Comparison of ENCODE assay signal across 15 mouse cellular contexts in genomic region chr1:58743252-58743651, GRCm38 (mm10). TPM values are rescaled to one million over a fixed set of nuclear protein-coding genes. Genes with fewer than 3 reads are reported as not detected.
DNase-seq lines count a peak whose midpoint lies in the region; ATAC-seq and TF ChIP-seq lines count a peak whose summit lies in the region.
"Had no signal": no experiment of that assay in that cellular context is flagged by ENCODE, and none has a peak within 500 bp of the region (broad histone marks: within the 10 kb centered on the region; RNA-seq: fewer than 3 reads in every experiment).

No protein-coding gene starts in this region.

- ATAC-seq in hematopoietic stem cell, adult 5-6 weeks (replicated peaks in 1 of 2; ENCODE audit: insufficient read depth in 1 of 2, low FRiP score in 2 of 2, low TSS enrichment in 1 of 2, low read depth in 1 of 2, poor library complexity in 2 of 2, severe bottlenecking in 2 of 2) = peak; percentile 62 to 78; a peak in 2 of 4 replicates
- peak; percentile 63 for ATAC-seq in monocyte, adult 5-6 weeks (replicated peaks; ENCODE audit: insufficient number of reproducible peaks, low FRiP score, low TSS enrichment, poor library complexity, severe bottlenecking)
- ATAC-seq in forebrain, embryonic 11.5 days (replicated peaks; ENCODE audit: low FRiP score) = no peak

- peaks cover 19% of the 10 kb centered on the region for H3K36me3 ChIP-seq in kidney, adult 2 months (ENCODE audit: control insufficient read depth, insufficient read depth, low read length)
- H3K36me3 ChIP-seq in forebrain, embryonic 11.5 days (ENCODE audit: control insufficient read depth, insufficient read depth, low read length) = no peaks in the 10 kb centered on the region; the same call in 1 of the 2 replicates

- H3K4me1 ChIP-seq in kidney, adult 2 months (ENCODE audit: control insufficient read depth, insufficient read depth, low read length) = peaks cover 15% of the 10 kb centered on the region; the same call in 1 of the 2 replicates
- no peaks in the 10 kb centered on the region for H3K4me1 ChIP-seq in forebrain, embryonic 11.5 days (replicated peaks; ENCODE audit: control insufficient read depth, insufficient read depth, low read length)
- H3K4me1 ChIP-seq: forebrain, embryonic 12.5 days; neural tube, embryonic 12.5 days had no signal

- TF ChIP-seq CTCF in kidney, adult 2 months (conservative IDR thresholded peaks at IDR 0.05; ENCODE audit: insufficient read depth, insufficient read length, low read depth, low read length) = no peak

- no peaks in the 10 kb centered on the region for H3K9me3 ChIP-seq in forebrain, embryonic 11.5 days (ENCODE audit: control insufficient read depth, low read length)
- H3K9me3 ChIP-seq: forebrain, embryonic 12.5 days; neural tube, embryonic 12.5 days had no signal

- 77% methylated on average over 6 of the region's 6 CpGs for WGBS in kidney, adult 2 months
- WGBS in forebrain, embryonic 11.5 days = 95% methylated on average over 6 of the region's 6 CpGs

- 0 out of 2 replicates have a peak overlapping the region, but pooled peaks have one; percentile 37 for H3K27ac ChIP-seq in kidney, adult 2 months (ENCODE audit: insufficient read depth, low read depth, low read length)
- H3K27ac ChIP-seq in forebrain, embryonic 11.5 days (ENCODE audit: low read depth, low read length) = no peak overlapping the region
- H3K27ac ChIP-seq: forebrain, embryonic 12.5 days; neural tube, embryonic 12.5 days had no signal

- H3K4me3 ChIP-seq in kidney, adult 2 months (ENCODE audit: insufficient read depth, low read depth, low read length) = no peak overlapping the region
- H3K4me3 ChIP-seq in forebrain, embryonic 11.5 days (ENCODE audit: low read depth, low read length) = no peak overlapping the region
- H3K4me3 ChIP-seq: forebrain, embryonic 12.5 days; neural tube, embryonic 12.5 days had no signal

- no peak overlapping the region for H3K4me2 ChIP-seq in forebrain, embryonic 11.5 days (ENCODE audit: low read depth, low read length, severe bottlenecking)
- H3K4me2 ChIP-seq: forebrain, embryonic 12.5 days; neural tube, embryonic 12.5 days had no signal

- DNase-seq in kidney, adult 2 months = no peak
- no peak for DNase-seq in kidney, adult 11 months
- peak; percentile 100 for DNase-seq in MEL-GATA-1-ER (ENCODE audit: extremely low read depth, low read depth)
- DNase-seq in urinary bladder, postnatal 25 days (ENCODE audit: low spot score) = no peak
- no peak for DNase-seq in cerebellum, adult 11 months
- no peak for DNase-seq in forebrain, embryonic 11.5 days (ENCODE audit: low spot score)
- DNase-seq: adrenal gland, adult 8-10 months; gastrocnemius, postnatal 36 days; lung, postnatal 4 days; right cerebral cortex, postnatal 25 days had no signal

- no peak for TF ChIP-seq POLR2A in kidney, adult 2 months (IDR thresholded peaks at IDR 0.05; ENCODE audit: low read depth, low read length)

- no peak overlapping the region for H3K9ac ChIP-seq in forebrain, embryonic 11.5 days (ENCODE audit: low read length)
- H3K9ac ChIP-seq: forebrain, embryonic 12.5 days; neural tube, embryonic 12.5 days had no signal

- H3K27me3 ChIP-seq in kidney, adult 2 months (replicated peaks; ENCODE audit: control insufficient read depth, insufficient read depth, low read length) = no peaks in the 10 kb centered on the region
- H3K27me3 ChIP-seq in forebrain, embryonic 11.5 days (ENCODE audit: control insufficient read depth, insufficient read depth, low read length) = no peaks in the 10 kb centered on the region
- H3K27me3 ChIP-seq: forebrain, embryonic 12.5 days; neural tube, embryonic 12.5 days had no signal

RNA-seq across cellular contexts. Expression of gene Cflar, which starts 31.9 kb away (rescaled TPM):
- polyA plus RNA-seq in kidney, adult 2 months (2012; rRNA removed) = 65.8 and 71.1 TPM in 2 replicates
- 89.9 and 127 TPM in 2 replicates for total RNA-seq in hematopoietic stem cell, adult 5-6 weeks (2017)
- total RNA-seq in monocyte, adult 5-6 weeks (2017) = 127 to 227 TPM (median 128 TPM) in 3 replicates
- 21.3 and 24.1 TPM in 2 replicates for polyA plus RNA-seq in forebrain, embryonic 11.5 days (2014; fragmentation: Nextera tagmentation; extraction: Ambion mirVana)

RNA-seq across cellular contexts. Expression of gene Als2cr12, which starts 47.5 kb away (rescaled TPM):
- polyA plus RNA-seq in kidney, adult 2 months (2012; rRNA removed) = 0.80 and 0.88 TPM in 2 replicates
- total RNA-seq in hematopoietic stem cell, adult 5-6 weeks (2017) = not detected in 2 replicates
- not detected in 3 replicates for total RNA-seq in monocyte, adult 5-6 weeks (2017)
- polyA plus RNA-seq in forebrain, embryonic 11.5 days (2014; fragmentation: Nextera tagmentation; extraction: Ambion mirVana) = not detected in 2 replicates
- total RNA-seq: gastrocnemius, postnatal 36 days; layer of hippocampus, postnatal 25 days had no signal
- polyA plus RNA-seq: forebrain, embryonic 12.5 days; neural tube, embryonic 12.5 days had no signal

RNA-seq across cellular contexts. Expression of gene Casp8, which starts 51.9 kb away (rescaled TPM):
- 5.5 and 6.9 TPM in 2 replicates for polyA plus RNA-seq in kidney, adult 2 months (2012; rRNA removed)
- 145 and 152 TPM in 2 replicates for total RNA-seq in hematopoietic stem cell, adult 5-6 weeks (2017)
- 112 to 160 TPM (median 128 TPM) in 3 replicates for total RNA-seq in monocyte, adult 5-6 weeks (2017)
- polyA plus RNA-seq in forebrain, embryonic 11.5 days (2014; fragmentation: Nextera tagmentation; extraction: Ambion mirVana) = 11.9 and 12.6 TPM in 2 replicates
